Mouse (Mus musculus) liver, embryonic 12.5 days (tissue): ENCODE data around the gene Creb1. TPM values are rescaled to one million over a fixed set of nuclear protein-coding genes. Genes with fewer than 3 reads are reported as not detected.
A peak's percentile ranks its signal among the peaks of the same experiment; 100 is the strongest.

Source experiments
- ATAC-seq: fragments of 200-750 bp; cut with Nextera tagmentation; 2 replicates; pipeline ENCODE4 v1.8.0; 2017; ENCODE audit warnings: moderate number of reproducible peaks, mild to moderate bottlenecking, moderate library complexity
- H3K27ac ChIP-seq: fragments of 300-500 bp; sonication (generic); 2 replicates; pipeline ENCODE4 v1.5.1; 2016; ENCODE audit warnings: mild to moderate bottlenecking
- H3K27me3 ChIP-seq: fragments of 300-500 bp; sonication (generic); replicated peaks from 2 replicates; pipeline ENCODE4 v1.6.1; 2016; ENCODE audit warnings: mild to moderate bottlenecking, moderate library complexity
- H3K36me3 ChIP-seq: fragments of 300-500 bp; sonication (generic); 2 replicates; pipeline ENCODE4 v1.6.1; 2016; ENCODE audit warnings: mild to moderate bottlenecking, moderate library complexity
- H3K4me1 ChIP-seq: fragments of 300-500 bp; sonication (generic); 2 replicates; pipeline ENCODE4 v1.6.1; 2016
- H3K4me2 ChIP-seq: fragments of 300-500 bp; sonication (generic); 2 replicates; pipeline ENCODE4 v1.6.1; 2016; ENCODE audit warnings: mild to moderate bottlenecking, moderate library complexity
- H3K4me3 ChIP-seq: fragments of 300-500 bp; sonication (generic); 2 replicates; pipeline ENCODE4 v1.5.1; 2016; ENCODE audit warnings: mild to moderate bottlenecking, moderate library complexity
- H3K9ac ChIP-seq: fragments of 300-500 bp; sonication (generic); 2 replicates; pipeline ENCODE4 v1.6.1; 2016; ENCODE audit warnings: mild to moderate bottlenecking, moderate library complexity
- H3K9me3 ChIP-seq: fragments of 300-500 bp; sonication (generic); replicated peaks from 2 replicates; pipeline ENCODE4 v1.6.1; 2016; ENCODE audit warnings: mild to moderate bottlenecking, moderate library complexity
- whole genome bisulfite sequencing: fragments of 180-500 bp; shearing (Covaris S2); methylation state at CpG from one replicate; pipeline ENCODE4 v1.1.7; 2016; ENCODE audit not compliant: insufficient replicate concordance; 5-methylcytosine and 5-hydroxymethylcytosine counted together
- polyA plus RNA-seq: library from polyadenylated mRNA; unstranded; fragments of >200 nt; fragmentation: Nextera tagmentation; extraction: Ambion mirVana; gene quantifications from 2 replicates; pipeline ENCODE4 v1.2.1, GENCODE M21; 2016

The Creb1 gene
- polyA plus RNA-seq, 1 experiment from 2014 or later = 20.9 TPM

DNA sequence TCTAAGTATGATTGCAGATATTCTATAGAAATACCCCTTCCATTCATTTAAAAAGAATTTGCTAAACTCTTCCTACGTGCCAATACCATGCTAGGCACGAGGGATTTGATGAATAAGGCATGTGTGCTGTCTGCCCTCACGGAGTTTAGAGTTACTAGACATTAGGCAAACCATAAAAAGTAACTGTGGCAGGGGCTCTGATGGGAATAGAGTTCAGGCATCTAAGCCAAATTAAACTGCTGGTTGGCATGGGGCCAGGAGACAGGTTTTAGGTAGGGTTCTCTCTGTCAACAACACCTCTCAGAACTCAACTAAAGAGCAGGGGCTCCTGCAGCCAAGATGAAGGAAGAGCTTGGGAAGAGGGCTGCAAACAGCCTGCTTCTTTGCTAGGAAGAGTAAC lies 10.7 kb upstream of the Creb1 start:
- 82% methylated on average over 3 of the region's 3 CpGs for WGBS
- no peaks in the 10 kb centered on the region for H3K9me3 ChIP-seq
- H3K4me3 ChIP-seq = no peak overlapping the region
- peaks cover 5% of the 10 kb centered on the region; the same call in 1 of the 2 replicates for H3K4me1 ChIP-seq
- no peak overlapping the region for H3K27ac ChIP-seq
- H3K36me3 ChIP-seq = no peaks in the 10 kb centered on the region
- no peak overlapping the region for H3K9ac ChIP-seq
- ATAC-seq = no peak
- no peaks in the 10 kb centered on the region for H3K27me3 ChIP-seq
- H3K4me2 ChIP-seq = no peak overlapping the region

GRCm38 (mm10) chr1:64522637-64523036 lies 9.8 kb upstream of the Creb1 start:
- ATAC-seq = no peak
- no peak overlapping the region for H3K9ac ChIP-seq
- WGBS = 73% methylated on average over 6 of the region's 6 CpGs
- H3K27ac ChIP-seq = no peak overlapping the region
- no peaks in the 10 kb centered on the region for H3K27me3 ChIP-seq
- no peaks in the 10 kb centered on the region for H3K9me3 ChIP-seq
- no peak overlapping the region for H3K4me3 ChIP-seq
- H3K36me3 ChIP-seq = no peaks in the 10 kb centered on the region
- H3K4me2 ChIP-seq = no peak overlapping the region
- H3K4me1 ChIP-seq = peaks cover 5% of the 10 kb centered on the region; the same call in 1 of the 2 replicates

- WGBS = 50% methylated on average over 1 of the region's 1 CpGs
- no peak for ATAC-seq
- H3K9me3 ChIP-seq = no peaks in the 10 kb centered on the region
Measured at GRCm38 (mm10) chr1:64523117-64523516, 9.3 kb upstream of the Creb1 start.

GRCm38 (mm10) chr1:64524661-64525060 lies 7.8 kb upstream of the Creb1 start:
- no peaks in the 10 kb centered on the region for H3K9me3 ChIP-seq
- peak; percentile 47; the same call in 1 of the 2 replicates for ATAC-seq
- H3K36me3 ChIP-seq = peaks cover 5% of the 10 kb centered on the region

More at GRCm38 (mm10) chr1:64523117-64523516, 9.3 kb upstream of the Creb1 start:
- Histone ChIP-seq H3K9ac (no peak overlapping the region), H3K27me3 (no peaks in the 10 kb centered on the region), H3K4me3 (no peak overlapping the region), H3K4me2 (no peak overlapping the region), H3K4me1 (peaks cover 5% of the 10 kb centered on the region; the same call in 1 of the 2 replicates), H3K36me3 (no peaks in the 10 kb centered on the region), H3K27ac (no peak overlapping the region)

DNA sequence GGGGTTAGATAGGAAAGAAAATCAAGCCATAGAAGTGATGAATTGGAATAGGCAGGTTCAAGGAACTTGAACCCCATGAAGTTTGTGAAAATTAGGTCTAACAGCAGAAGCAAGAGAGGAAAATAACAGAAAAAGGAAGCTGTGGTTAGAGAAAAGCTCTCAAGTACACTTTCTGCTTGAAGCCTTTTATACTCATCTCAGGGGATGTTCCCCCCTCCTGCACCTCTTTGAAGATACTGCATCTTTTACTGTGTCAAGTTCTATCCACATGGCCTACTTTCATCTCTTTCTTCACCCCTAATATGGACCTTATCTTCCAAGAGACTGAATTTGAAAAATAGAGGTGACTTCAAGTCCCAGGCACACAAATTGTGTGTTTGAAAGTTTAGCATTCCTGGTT lies 4.8 kb upstream of the Creb1 start:
- Histone ChIP-seq H3K4me2 (no peak overlapping the region), H3K27ac (no peak overlapping the region), H3K9me3 (no peaks in the 10 kb centered on the region), H3K4me1 (peaks cover 30% of the 10 kb centered on the region), H3K4me3 (no peak overlapping the region), H3K36me3 (peaks cover 5% of the 10 kb centered on the region), H3K9ac (no peak overlapping the region), H3K27me3 (no peaks in the 10 kb centered on the region)
- no peak for ATAC-seq

More at GRCm38 (mm10) chr1:64524661-64525060, 7.8 kb upstream of the Creb1 start:
- no peak overlapping the region for H3K4me3 ChIP-seq
- no peaks in the 10 kb centered on the region for H3K27me3 ChIP-seq
- 0 out of 2 replicates have a peak, but pooled peaks cover 6% of the 10 kb centered on the region for H3K4me1 ChIP-seq
- no peak overlapping the region for H3K27ac ChIP-seq
- 66% methylated on average over 2 of the region's 2 CpGs for WGBS
- H3K4me2 ChIP-seq = no peak overlapping the region
- H3K9ac ChIP-seq = no peak overlapping the region

- no peak overlapping the region for H3K4me3 ChIP-seq
- ATAC-seq = no peak
- peaks cover 34% of the 10 kb centered on the region for H3K4me1 ChIP-seq
- H3K36me3 ChIP-seq = peaks cover 5% of the 10 kb centered on the region
- H3K9ac ChIP-seq = no peak overlapping the region
- H3K9me3 ChIP-seq = no peaks in the 10 kb centered on the region
- H3K27me3 ChIP-seq = no peaks in the 10 kb centered on the region
- no peak overlapping the region for H3K27ac ChIP-seq
- WGBS = 86% methylated on average over 5 of the region's 5 CpGs
- H3K4me2 ChIP-seq = no peak overlapping the region
Measured at GRCm38 (mm10) chr1:64529781-64530315, 2.6 kb upstream of the Creb1 start.

DNA sequence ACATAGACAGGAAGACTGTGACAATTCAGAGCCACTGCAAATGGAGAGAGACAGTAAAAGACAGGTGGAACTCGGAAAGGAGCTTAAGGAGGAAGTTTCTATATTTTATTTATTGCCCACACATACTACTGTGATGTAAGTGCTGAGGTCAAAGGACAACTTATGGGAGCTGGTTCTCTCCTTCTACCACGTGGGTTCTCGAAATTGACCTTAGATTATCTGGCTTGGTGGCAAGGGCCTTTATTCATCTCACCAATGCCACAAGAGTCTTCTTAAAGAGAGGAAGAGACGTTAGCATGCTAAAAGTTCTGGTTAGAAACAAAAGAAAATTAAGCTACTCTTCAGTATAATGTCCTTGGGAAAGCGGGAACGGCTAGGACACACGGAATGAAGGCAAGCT lies 897 bp upstream of the Creb1 start:
- Histone ChIP-seq H3K36me3 (peaks cover 8% of the 10 kb centered on the region), H3K9ac (peak overlapping the region; percentile 96), H3K4me3 (peak overlapping the region; percentile 90), H3K9me3 (no peaks in the 10 kb centered on the region), H3K27ac (peak overlapping the region; percentile 100), H3K4me2 (peak overlapping the region; percentile 93), H3K4me1 (peaks cover 47% of the 10 kb centered on the region), H3K27me3 (no peaks in the 10 kb centered on the region)
- WGBS = 8% methylated on average over 7 of the region's 7 CpGs
- ATAC-seq = no peak

- peak overlapping the region; percentile 90 for H3K4me3 ChIP-seq
- ATAC-seq = peak; percentile 68
- no peaks in the 10 kb centered on the region for H3K27me3 ChIP-seq
- peak overlapping the region; percentile 96 for H3K9ac ChIP-seq
- peak overlapping the region; percentile 100 for H3K27ac ChIP-seq
- H3K36me3 ChIP-seq = peaks cover 9% of the 10 kb centered on the region
- WGBS = 0% methylated on average over 34 of the region's 34 CpGs
- no peaks in the 10 kb centered on the region for H3K9me3 ChIP-seq
- peaks cover 48% of the 10 kb centered on the region for H3K4me1 ChIP-seq
- H3K4me2 ChIP-seq = peak overlapping the region; percentile 93
Measured at GRCm38 (mm10) chr1:64532067-64532523, 350 bp upstream of the Creb1 start.

GRCm38 (mm10) chr1:64533471-64534443 lies 1.3 kb downstream of the Creb1 start:
- peaks cover 5% of the 10 kb centered on the region; the same call in 1 of the 2 replicates for H3K36me3 ChIP-seq
- H3K4me1 ChIP-seq = peaks cover 60% of the 10 kb centered on the region
- peak overlapping the region; percentile 96 for H3K9ac ChIP-seq
- H3K9me3 ChIP-seq = no peaks in the 10 kb centered on the region
- peak overlapping the region; percentile 100 for H3K27ac ChIP-seq
- no peaks in the 10 kb centered on the region for H3K27me3 ChIP-seq
- peak overlapping the region; percentile 90 for H3K4me3 ChIP-seq
- peak overlapping the region; percentile 85 for H3K4me2 ChIP-seq
- no peak for ATAC-seq
- under 1% methylated on average over 35 of the region's 35 CpGs for WGBS

DNA sequence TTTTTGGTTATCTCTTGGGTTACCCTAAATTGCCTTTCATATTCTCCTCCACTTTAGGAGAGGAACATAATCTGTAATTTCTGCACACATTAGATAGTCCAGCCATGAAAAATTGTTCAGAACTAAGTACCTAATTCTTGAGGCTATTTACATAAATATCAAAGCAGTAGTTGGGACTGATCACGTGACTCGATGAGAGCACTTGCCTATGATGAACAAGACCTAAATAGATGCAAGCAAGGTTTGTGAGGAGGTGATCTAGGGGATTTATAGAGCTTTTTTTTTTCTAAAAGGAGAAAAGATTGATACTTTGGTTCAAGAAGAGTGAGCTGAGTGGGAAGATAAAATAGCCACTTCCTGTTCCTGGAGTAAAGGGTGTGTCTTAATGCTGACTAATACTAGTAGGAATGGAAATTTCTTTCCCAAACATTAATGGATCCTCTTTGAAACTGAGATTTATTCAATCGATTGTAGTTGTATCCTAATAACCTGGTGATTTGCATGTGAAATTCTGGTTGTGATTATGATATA lies 6.5 kb downstream of the Creb1 start:
- no peak overlapping the region for H3K27ac ChIP-seq
- 69% methylated on average over 3 of the region's 3 CpGs for WGBS
- H3K4me3 ChIP-seq = no peak overlapping the region
- peaks cover 39% of the 10 kb centered on the region for H3K4me1 ChIP-seq
- H3K27me3 ChIP-seq = no peaks in the 10 kb centered on the region
- H3K9me3 ChIP-seq = no peaks in the 10 kb centered on the region
- no peak for ATAC-seq
- peaks cover 10% of the 10 kb centered on the region; the same call in 1 of the 2 replicates for H3K36me3 ChIP-seq
- H3K9ac ChIP-seq = no peak overlapping the region
- H3K4me2 ChIP-seq = no peak overlapping the region

- no peaks in the 10 kb centered on the region for H3K9me3 ChIP-seq
- H3K4me1 ChIP-seq = peaks cover 14% of the 10 kb centered on the region
- no peak overlapping the region for H3K4me2 ChIP-seq
- ATAC-seq = no peak
- 75% methylated on average over 5 of the region's 5 CpGs for WGBS
- no peak overlapping the region for H3K9ac ChIP-seq
- H3K27ac ChIP-seq = no peak overlapping the region
- H3K4me3 ChIP-seq = no peak overlapping the region
- H3K27me3 ChIP-seq = no peaks in the 10 kb centered on the region
- peaks cover 9% of the 10 kb centered on the region; the same call in 1 of the 2 replicates for H3K36me3 ChIP-seq
Measured at GRCm38 (mm10) chr1:64543750-64544149, 11.3 kb downstream of the Creb1 start.

DNA sequence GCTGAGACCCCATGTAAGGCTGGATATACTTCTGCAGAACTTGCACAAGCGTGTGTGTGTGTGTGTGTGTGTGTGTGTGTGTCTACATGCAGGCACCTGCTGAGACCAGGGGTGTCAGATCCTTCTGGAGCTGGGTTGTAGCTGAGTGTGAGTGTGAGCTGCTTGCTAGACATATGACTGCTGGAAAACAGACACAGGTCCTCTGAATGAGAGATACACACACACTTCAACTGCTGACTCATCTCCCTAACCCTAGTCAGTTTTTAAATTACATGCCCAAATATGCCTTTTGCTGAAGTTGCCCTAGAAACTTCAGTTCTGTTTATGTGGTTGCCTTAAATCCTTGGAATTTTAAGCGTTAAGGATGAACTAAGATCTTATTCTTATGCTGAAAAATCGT lies 13.6 kb downstream of the Creb1 start:
- 71% methylated on average over 3 of the region's 3 CpGs for WGBS
- no peak overlapping the region for H3K27ac ChIP-seq
- no peak overlapping the region for H3K4me3 ChIP-seq
- H3K4me1 ChIP-seq = peaks cover 10% of the 10 kb centered on the region
- H3K4me2 ChIP-seq = no peak overlapping the region
- H3K27me3 ChIP-seq = no peaks in the 10 kb centered on the region
- peaks cover 11% of the 10 kb centered on the region; the same call in 1 of the 2 replicates for H3K36me3 ChIP-seq
- ATAC-seq = peak; percentile 59; the same call in 1 of the 2 replicates
- no peak overlapping the region for H3K9ac ChIP-seq
- H3K9me3 ChIP-seq = no peaks in the 10 kb centered on the region
